Mouse (Mus musculus) ES-E14 (cell line): Measurements from ENCODE around the gene Trnt1.

Experiments used
- HCFC1 ChIP-seq: IDR thresholded peaks from 2 replicates; pipeline ENCODE4 v1.6.1; 2012; ENCODE audit warnings: low read length, inconsistent platforms, borderline replicate concordance; ENCODE audit not compliant: insufficient read depth
- MAFK ChIP-seq: IDR thresholded peaks from 2 replicates; pipeline ENCODE4 v1.6.1; 2014; ENCODE audit warnings: mild to moderate bottlenecking, low read depth, low read length, inconsistent platforms; ENCODE audit not compliant: insufficient read depth
- ZC3H11A ChIP-seq: IDR thresholded peaks from 2 replicates; pipeline ENCODE4 v1.6.1; 2012; ENCODE audit warnings: low read depth, mild to moderate bottlenecking, inconsistent platforms, low read length, borderline replicate concordance
- ZNF384 ChIP-seq: IDR thresholded peaks from 2 replicates; pipeline ENCODE4 v1.6.1; 2012; ENCODE audit warnings: low read depth, low read length, inconsistent platforms

DNA sequence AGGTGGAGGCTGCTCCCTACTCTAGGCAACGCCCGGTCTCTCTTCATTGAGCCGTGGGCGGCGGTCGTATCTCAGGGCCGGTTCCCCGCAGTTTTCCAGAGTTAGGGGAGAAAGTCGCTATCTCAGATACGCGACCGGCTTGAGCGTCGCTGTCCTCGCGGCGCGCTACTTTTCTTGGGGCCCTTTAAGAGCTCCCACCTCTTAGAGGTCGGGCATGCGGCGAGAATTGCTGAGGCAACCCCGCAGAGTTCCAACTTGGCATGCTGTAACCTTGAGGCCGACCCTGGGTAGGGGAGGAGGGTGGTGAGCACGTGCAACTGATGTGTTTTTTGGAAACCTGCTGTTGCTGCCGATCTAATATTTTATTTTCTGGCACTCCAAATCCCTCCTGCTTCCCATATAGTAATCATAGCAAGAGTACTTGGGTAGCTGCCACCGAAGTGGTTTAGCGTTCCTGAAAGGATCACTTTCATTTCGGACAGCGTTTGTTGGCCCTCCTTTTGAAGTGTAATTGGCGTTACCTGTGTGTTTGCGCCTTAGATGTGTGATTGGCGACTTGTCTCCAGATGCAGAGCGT, 458 bp downstream of the Trnt1 start:
- TF ChIP-seq MAFK (no peak), ZNF384 (no peak), HCFC1 (no peak), ZC3H11A (no peak)
